Mouse (Mus musculus) kidney, postnatal 36 days (tissue): ENCODE measurements around the gene Micall1.
A peak's percentile ranks its signal among the peaks of the same experiment; 100 is the strongest.

Experiments
- DNase-seq, 2 experiments: peaks; one replicate each; pipeline ENCODE4 v3.0.0; 2021 to 2022; ENCODE audit warnings: mixed read lengths in 2 of 2

Gene Micall1

GRCm38 (mm10) chr15:79108421-79109320, at the start of gene Micall1:
TSS of gene Micall1 (plus strand) at chr15:79108898.
- peak; percentile 87 to 91 for DNase-seq

GRCm38 (mm10) chr15:79060887-79061565, 47.7 kb upstream of the Micall1 start:
- DNase-seq = peak; percentile 26 to 42

- DNase-seq = peak; percentile 98 to 100
These were observed 46.1 kb upstream of the Micall1 start, which contains the start of gene Ankrd54 for GRCm38 (mm10) chr15:79062376-79063159. TSS of gene Ankrd54 (minus strand) at chr15:79062893.

GRCm38 (mm10) chr15:79063160-79063740, 45.4 kb upstream of the Micall1 start:
- peak; percentile 30 to 50 for DNase-seq

GRCm38 (mm10) chr15:79065086-79065770, 43.5 kb upstream of the Micall1 start:
- DNase-seq = no peak

DNA sequence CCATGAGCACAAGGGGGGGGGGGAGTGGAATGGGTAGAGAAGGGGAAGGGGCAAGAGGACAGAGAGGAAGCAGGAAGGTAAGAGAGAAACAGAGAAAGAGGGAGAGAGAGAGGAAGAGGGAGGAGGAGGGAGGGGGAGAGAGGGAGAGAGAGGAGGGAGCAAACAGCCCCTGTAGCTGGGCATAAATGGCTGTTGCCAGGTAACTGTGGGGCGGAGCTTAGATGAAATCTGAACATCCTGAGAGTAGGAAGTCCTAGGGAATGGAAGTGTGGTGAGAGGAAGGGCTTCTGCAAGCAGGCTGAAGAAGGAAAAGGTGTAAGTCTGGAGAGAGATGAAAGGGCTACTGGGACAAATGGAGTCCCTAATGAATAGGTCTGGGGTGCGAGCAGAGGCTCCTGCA, 42.4 kb upstream of the Micall1 start:
- peak; percentile 47 to 53 for DNase-seq

DNA sequence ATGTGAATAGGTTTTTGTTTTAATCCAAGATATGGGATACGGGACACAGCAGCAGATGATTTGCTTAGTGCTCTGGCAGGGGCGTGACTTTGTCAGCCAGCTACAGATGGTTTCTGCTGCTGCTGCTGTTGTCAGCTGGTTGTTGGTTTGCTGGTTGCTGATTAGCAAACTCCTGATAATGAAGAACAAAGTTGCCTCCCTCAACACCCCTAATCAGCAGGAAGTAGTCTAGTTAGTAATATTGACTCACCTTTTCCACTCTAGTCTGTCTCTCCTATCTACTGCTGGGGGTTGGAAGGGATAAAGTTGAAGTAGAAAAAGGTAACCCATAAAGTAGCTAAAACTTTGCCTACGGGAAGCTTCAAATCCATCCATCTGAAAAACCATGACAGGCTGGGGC, 41.1 kb upstream of the Micall1 start:
- no peak for DNase-seq

GRCm38 (mm10) chr15:79068416-79068815, 40.3 kb upstream of the Micall1 start:
- no peak for DNase-seq

DNA sequence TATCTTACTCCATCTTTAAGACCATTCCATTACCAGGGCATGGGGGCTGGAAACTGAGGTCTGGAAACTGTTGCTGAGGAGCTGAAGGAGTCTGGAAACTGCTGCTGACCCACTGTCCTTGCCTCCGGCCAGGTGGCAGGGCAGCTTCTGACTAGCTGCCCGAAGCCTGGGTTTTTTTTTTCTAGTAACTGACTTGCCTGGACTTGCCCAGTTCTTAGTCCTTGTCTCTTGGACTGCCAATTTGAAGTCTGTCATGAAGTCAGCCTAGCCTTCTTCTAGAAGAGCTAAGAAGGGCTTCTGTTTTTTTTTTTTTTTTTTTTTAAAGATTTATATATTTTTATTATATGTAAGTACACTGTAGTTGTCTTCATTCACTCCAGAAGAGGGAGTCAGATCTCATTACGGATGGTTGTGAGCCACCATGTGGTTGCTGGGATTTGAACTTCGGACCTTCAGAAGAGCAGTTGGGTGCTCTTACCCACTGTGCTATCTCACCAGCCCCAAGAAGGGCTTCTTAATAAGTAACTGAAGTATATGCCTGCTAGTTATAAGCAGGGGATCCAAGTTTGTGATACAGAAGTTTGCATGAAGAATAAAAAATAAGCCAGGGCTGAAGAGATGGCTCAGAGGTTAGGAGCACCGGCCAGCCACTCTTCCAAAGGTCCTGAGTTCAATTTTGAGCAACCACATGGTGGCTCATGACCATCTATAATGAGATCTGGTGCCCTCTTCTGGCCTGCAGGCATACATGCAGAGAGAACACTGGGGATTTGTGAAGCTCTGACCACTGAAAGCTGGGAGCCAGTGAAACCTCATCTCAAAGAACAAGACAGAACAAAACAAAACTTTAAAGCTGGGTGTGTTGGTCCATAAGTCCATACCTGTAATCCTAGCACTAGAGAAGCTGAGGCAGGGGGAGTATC, 37.3 kb upstream of the Micall1 start:
- DNase-seq = peak; percentile 60 to 63

DNA sequence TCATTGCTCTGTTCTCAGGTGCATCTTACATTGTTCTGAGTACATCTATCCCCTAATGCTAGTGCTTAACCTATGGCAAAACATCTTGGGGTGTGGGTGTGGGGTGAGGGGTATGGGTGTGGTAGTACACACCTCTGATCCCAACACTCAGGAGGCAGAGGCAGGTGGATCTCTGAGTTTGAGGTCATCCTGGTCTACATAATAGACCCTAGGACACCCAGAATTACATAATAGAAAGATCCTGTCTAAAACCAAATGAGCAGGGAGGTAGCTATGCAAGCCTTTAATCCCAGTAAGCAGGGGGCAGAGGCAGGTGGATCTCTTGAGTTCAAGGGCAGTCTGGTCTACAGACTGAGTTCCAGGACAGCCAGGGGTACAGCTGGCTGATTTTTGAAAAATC, 34.9 kb upstream of the Micall1 start:
- no peak for DNase-seq

DNA sequence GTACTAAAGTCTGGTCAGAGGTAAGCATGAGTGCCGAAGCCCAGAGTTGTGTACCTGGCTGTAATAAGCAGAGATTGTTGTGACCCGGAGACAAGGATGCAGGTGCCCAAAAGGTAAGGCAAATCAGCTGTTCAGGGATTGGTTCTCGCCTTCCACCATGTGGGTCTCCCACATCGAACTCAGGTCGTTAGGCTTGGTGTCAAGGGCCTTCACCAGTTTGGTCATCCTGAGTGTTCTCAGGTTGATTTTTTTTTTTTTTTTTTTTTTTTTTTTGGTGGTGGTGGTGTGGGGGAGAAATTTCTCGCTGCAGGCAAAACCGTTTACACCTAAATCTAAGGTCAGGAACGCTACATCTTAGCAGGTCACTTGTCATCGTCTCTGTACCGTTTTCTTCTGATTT, 34.3 kb upstream of the Micall1 start:
- DNase-seq = no peak

GRCm38 (mm10) chr15:79074913-79075532, 33.7 kb upstream of the Micall1 start, which contains the start of gene Eif3l:
TSS of gene Eif3l (plus strand) at chr15:79075179.
- peak; percentile 92 to 96 for DNase-seq

DNA sequence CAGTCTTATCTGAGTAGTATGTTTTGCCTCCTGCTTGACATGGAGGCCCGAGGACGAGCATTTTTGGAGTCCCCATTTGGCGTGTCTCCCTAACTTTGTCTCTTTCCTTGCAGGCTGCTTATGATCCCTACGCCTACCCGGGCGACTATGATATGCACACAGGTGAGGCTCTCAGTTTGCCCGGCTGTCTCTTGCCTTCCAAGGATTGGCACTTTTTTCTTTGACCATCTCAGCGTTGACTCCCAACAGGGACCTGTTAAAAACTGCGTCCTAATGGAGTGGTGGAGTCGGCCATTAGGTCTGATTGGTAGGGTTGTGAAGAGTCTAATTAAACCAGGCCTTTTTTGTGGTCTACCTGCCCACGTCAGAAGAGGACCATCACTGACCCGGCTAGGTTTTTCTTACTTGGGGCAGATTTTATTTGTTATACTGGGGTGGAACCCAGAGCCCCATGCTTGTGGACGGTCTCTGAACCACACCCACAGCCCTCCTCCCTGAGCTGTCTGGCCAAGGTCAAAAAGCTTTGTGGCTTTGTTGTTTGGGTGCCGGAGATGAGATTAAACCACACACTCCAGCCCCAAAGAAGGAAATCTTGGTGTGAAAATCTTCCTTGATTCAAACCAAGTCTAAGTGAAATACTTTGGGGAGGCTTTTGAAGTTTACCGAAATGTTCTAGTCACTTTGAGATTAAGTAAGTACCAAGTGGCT, 32.9 kb upstream of the Micall1 start:
- no peak for DNase-seq

- DNase-seq = peak in 1 of 2 experiments; percentile 29
These were observed 29.1 kb upstream of the Micall1 start for GRCm38 (mm10) chr15:79079567-79079966.

- DNase-seq = no peak
These were observed 16.4 kb upstream of the Micall1 start for GRCm38 (mm10) chr15:79092284-79092683.

- DNase-seq = peak; percentile 51 to 71
These were observed 15.4 kb upstream of the Micall1 start for GRCm38 (mm10) chr15:79093083-79093839.

DNA sequence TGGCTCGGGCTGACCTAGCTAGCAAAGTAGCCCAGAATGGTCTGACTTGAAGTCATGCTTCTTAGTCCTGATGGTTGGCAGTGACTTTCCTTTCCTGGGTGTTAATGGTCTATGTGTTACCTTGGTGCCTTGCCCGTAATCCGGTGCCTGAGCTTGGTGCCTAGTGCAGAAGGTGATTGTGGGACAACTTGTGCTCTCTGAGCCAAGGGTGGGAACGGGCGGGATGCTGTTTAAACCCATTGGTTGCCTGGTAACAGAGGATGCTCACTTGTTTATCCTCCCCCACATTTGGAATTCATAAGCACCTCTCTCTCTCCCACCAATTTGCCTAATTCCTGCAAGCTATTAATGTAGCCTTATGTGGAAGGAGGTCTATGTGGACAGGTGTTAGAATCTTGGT, 13.2 kb upstream of the Micall1 start:
- DNase-seq = no peak

GRCm38 (mm10) chr15:79096556-79096955, 12.1 kb upstream of the Micall1 start:
- peak; percentile 76 to 78 for DNase-seq

DNA sequence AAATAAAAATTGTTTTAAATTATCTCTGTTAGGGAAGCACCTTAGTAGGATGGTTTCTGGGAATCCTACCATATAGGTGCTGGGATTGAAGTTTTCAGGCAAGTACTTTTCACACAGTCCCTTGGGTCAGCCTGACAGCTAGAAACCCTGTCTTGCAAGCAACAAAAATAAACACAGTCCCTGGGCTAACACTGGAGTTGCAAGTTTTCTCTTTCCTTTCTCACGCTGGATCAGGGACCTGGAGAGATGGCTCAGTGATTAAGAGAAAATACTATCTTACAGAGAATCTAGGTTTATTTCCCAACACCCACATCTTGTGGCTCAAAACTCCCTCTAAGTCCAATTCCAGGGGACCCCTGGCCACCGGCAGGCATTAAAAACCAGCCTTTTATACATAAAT, 11.6 kb upstream of the Micall1 start:
- DNase-seq = peak; percentile 14 to 35
